Mouse (Mus musculus) stomach, embryonic 15.5 days (tissue): ENCODE results near the gene Ubac2. TPM values are rescaled to one million over a fixed set of nuclear protein-coding genes. Genes with fewer than 3 reads are reported as not detected.
A peak's percentile ranks its signal among the peaks of the same experiment; 100 is the strongest.

Experiments
- ATAC-seq: fragments of 200-750 bp; cut with Nextera tagmentation; 2 replicates; pipeline ENCODE4 v1.8.0; 2017; ENCODE audit warnings: low read depth, moderate number of reproducible peaks, moderate TSS enrichment; ENCODE audit not compliant: insufficient read depth, low FRiP score
- H3K27ac ChIP-seq: fragments of 300-500 bp; sonication (generic); 2 replicates; pipeline ENCODE4 v1.5.1; 2015; ENCODE audit warnings: mild to moderate bottlenecking, inconsistent platforms
- H3K27me3 ChIP-seq: fragments of 300-500 bp; sonication (generic); replicated peaks from 2 replicates; pipeline ENCODE4 v1.6.1; 2015; ENCODE audit warnings: inconsistent platforms
- H3K36me3 ChIP-seq: fragments of 300-500 bp; sonication (generic); 2 replicates; pipeline ENCODE4 v1.6.1; 2015; ENCODE audit warnings: inconsistent platforms
- H3K4me1 ChIP-seq: fragments of 300-500 bp; sonication (generic); 2 replicates; pipeline ENCODE4 v1.6.1; 2015; ENCODE audit warnings: inconsistent platforms
- H3K4me2 ChIP-seq: fragments of 300-500 bp; sonication (generic); 2 replicates; pipeline ENCODE4 v1.6.1; 2015; ENCODE audit warnings: mild to moderate bottlenecking, inconsistent platforms
- H3K4me3 ChIP-seq: fragments of 300-500 bp; sonication (generic); replicated peaks from 2 replicates; pipeline ENCODE4 v1.5.1; 2015; ENCODE audit warnings: inconsistent platforms
- H3K9ac ChIP-seq: fragments of 300-500 bp; sonication (generic); 2 replicates; pipeline ENCODE4 v1.6.1; 2015; ENCODE audit warnings: inconsistent platforms
- H3K9me3 ChIP-seq: fragments of 300-500 bp; sonication (generic); 2 replicates; pipeline ENCODE4 v1.6.1; 2016; ENCODE audit warnings: inconsistent platforms
- WGBS: fragments of 180-500 bp; shearing (Covaris S2); methylation state at CpG from one replicate; pipeline ENCODE4 v1.1.7; 2015; 5-methylcytosine and 5-hydroxymethylcytosine counted together
- polyA plus RNA-seq: library from polyadenylated mRNA; unstranded; fragments of >200 nt; fragmentation: Nextera tagmentation; extraction: Ambion mirVana; gene quantifications from 2 replicates; pipeline ENCODE4 v1.2.1, GENCODE M21; 2015

Ubac2 gene
- polyA plus RNA-seq, 1 experiment from 2014 or later: 61.6 TPM

- WGBS: 86% methylated on average over 3 of the region's 3 CpGs
- no peak for ATAC-seq
- no peaks in the 10 kb centered on the region for H3K4me1 ChIP-seq
- H3K9ac ChIP-seq: no peak overlapping the region
- no peaks in the 10 kb centered on the region for H3K36me3 ChIP-seq
- H3K27ac ChIP-seq: no peak overlapping the region
- no peaks in the 10 kb centered on the region for H3K9me3 ChIP-seq
- no peaks in the 10 kb centered on the region for H3K27me3 ChIP-seq
- no peak overlapping the region for H3K4me2 ChIP-seq
- no peak overlapping the region for H3K4me3 ChIP-seq
These were observed 163.0 kb downstream of the Ubac2 start for GRCm38 (mm10) chr14:122041413-122041825.

GRCm38 (mm10) chr14:122042142-122042694, 163.8 kb downstream of the Ubac2 start:
- Histone ChIP-seq H3K36me3 (no peaks in the 10 kb centered on the region), H3K27ac (no peak overlapping the region), H3K4me2 (no peak overlapping the region), H3K27me3 (no peaks in the 10 kb centered on the region), H3K4me3 (no peak overlapping the region), H3K9me3 (no peaks in the 10 kb centered on the region), H3K4me1 (no peaks in the 10 kb centered on the region), H3K9ac (no peak overlapping the region)
- ATAC-seq: no peak
- 68% methylated on average over 8 of the region's 8 CpGs for WGBS

- ATAC-seq: no peak
- H3K9ac ChIP-seq: no peak overlapping the region
These were observed 169.4 kb downstream of the Ubac2 start for GRCm38 (mm10) chr14:122047784-122048183.

GRCm38 (mm10) chr14:122048816-122049215, 170.4 kb downstream of the Ubac2 start:
- Histone ChIP-seq H3K9ac (no peak overlapping the region), H3K9me3 (no peaks in the 10 kb centered on the region), H3K27me3 (no peaks in the 10 kb centered on the region), H3K4me1 (no peaks in the 10 kb centered on the region), H3K4me2 (no peak overlapping the region), H3K36me3 (no peaks in the 10 kb centered on the region), H3K4me3 (no peak overlapping the region), H3K27ac (no peak overlapping the region)
- no peak for ATAC-seq
- 88% methylated on average over 9 of the region's 9 CpGs for WGBS

More at GRCm38 (mm10) chr14:122047784-122048183, 169.4 kb downstream of the Ubac2 start:
- Histone ChIP-seq H3K4me2 (no peak overlapping the region), H3K9me3 (no peaks in the 10 kb centered on the region), H3K4me1 (no peaks in the 10 kb centered on the region), H3K36me3 (no peaks in the 10 kb centered on the region), H3K4me3 (no peak overlapping the region), H3K27me3 (no peaks in the 10 kb centered on the region), H3K27ac (no peak overlapping the region)
- 80% methylated on average over 8 of the region's 8 CpGs for WGBS

- H3K9me3 ChIP-seq: no peaks in the 10 kb centered on the region
- H3K36me3 ChIP-seq: no peaks in the 10 kb centered on the region
- H3K9ac ChIP-seq: no peak overlapping the region
- H3K4me3 ChIP-seq: no peak overlapping the region
- ATAC-seq: no peak
- no peaks in the 10 kb centered on the region for H3K27me3 ChIP-seq
- no peak overlapping the region for H3K4me2 ChIP-seq
- H3K4me1 ChIP-seq: no peaks in the 10 kb centered on the region
- 77% methylated on average over 9 of the region's 9 CpGs for WGBS
- no peak overlapping the region for H3K27ac ChIP-seq
These were observed 174.6 kb downstream of the Ubac2 start for GRCm38 (mm10) chr14:122052896-122053635.

- Histone ChIP-seq H3K9ac (no peak overlapping the region), H3K4me1 (no peaks in the 10 kb centered on the region; the same call in 1 of the 2 replicates), H3K36me3 (no peaks in the 10 kb centered on the region), H3K4me2 (no peak overlapping the region), H3K9me3 (no peaks in the 10 kb centered on the region), H3K27ac (no peak overlapping the region), H3K4me3 (no peak overlapping the region), H3K27me3 (no peaks in the 10 kb centered on the region)
- ATAC-seq: no peak
- 67% methylated on average over 6 of the region's 6 CpGs for WGBS
These were observed 178.5 kb downstream of the Ubac2 start for GRCm38 (mm10) chr14:122056871-122057270.

GRCm38 (mm10) chr14:122057941-122058346, 179.5 kb downstream of the Ubac2 start:
- Histone ChIP-seq H3K27ac (no peak overlapping the region), H3K36me3 (no peaks in the 10 kb centered on the region), H3K4me1 (no peaks in the 10 kb centered on the region; the same call in 1 of the 2 replicates), H3K27me3 (no peaks in the 10 kb centered on the region), H3K9ac (no peak overlapping the region), H3K4me3 (no peak overlapping the region), H3K4me2 (no peak overlapping the region), H3K9me3 (no peaks in the 10 kb centered on the region)
- 26% methylated on average over 2 of the region's 2 CpGs for WGBS
- ATAC-seq: no peak

GRCm38 (mm10) chr14:122060642-122061041, 182.2 kb downstream of the Ubac2 start:
- Histone ChIP-seq H3K36me3 (no peaks in the 10 kb centered on the region), H3K27ac (no peak overlapping the region), H3K4me1 (no peaks in the 10 kb centered on the region; the same call in 1 of the 2 replicates), H3K4me3 (no peak overlapping the region), H3K4me2 (no peak overlapping the region), H3K27me3 (no peaks in the 10 kb centered on the region), H3K9ac (no peak overlapping the region), H3K9me3 (no peaks in the 10 kb centered on the region)
- 10% methylated on average over 3 of the region's 3 CpGs for WGBS
- ATAC-seq: peak; percentile 50

- no peak overlapping the region for H3K27ac ChIP-seq
- no peaks in the 10 kb centered on the region for H3K27me3 ChIP-seq
- no peak for ATAC-seq
- no peaks in the 10 kb centered on the region for H3K36me3 ChIP-seq
- WGBS: 68% methylated on average over 6 of the region's 6 CpGs
- H3K4me3 ChIP-seq: no peak overlapping the region
- H3K9me3 ChIP-seq: no peaks in the 10 kb centered on the region
- H3K4me1 ChIP-seq: no peaks in the 10 kb centered on the region; the same call in 1 of the 2 replicates
- H3K9ac ChIP-seq: no peak overlapping the region
- H3K4me2 ChIP-seq: no peak overlapping the region
These were observed 183.0 kb downstream of the Ubac2 start for GRCm38 (mm10) chr14:122061376-122061775.

- H3K9ac ChIP-seq: no peak overlapping the region
- H3K27ac ChIP-seq: no peak overlapping the region
- H3K4me2 ChIP-seq: no peak overlapping the region
- 86% methylated on average over 10 of the region's 10 CpGs for WGBS
- no peaks in the 10 kb centered on the region for H3K9me3 ChIP-seq
- no peaks in the 10 kb centered on the region for H3K27me3 ChIP-seq
- H3K4me1 ChIP-seq: no peaks in the 10 kb centered on the region; the same call in 1 of the 2 replicates
- H3K4me3 ChIP-seq: no peak overlapping the region
- ATAC-seq: no peak
- H3K36me3 ChIP-seq: no peaks in the 10 kb centered on the region
These were observed 184.1 kb downstream of the Ubac2 start for GRCm38 (mm10) chr14:122062411-122063090.

GRCm38 (mm10) chr14:122063599-122063998, 185.2 kb downstream of the Ubac2 start:
- H3K36me3 ChIP-seq: no peaks in the 10 kb centered on the region

GRCm38 (mm10) chr14:122064519-122064918, 186.1 kb downstream of the Ubac2 start:
- WGBS: 5% methylated on average over 2 of the region's 2 CpGs

More at GRCm38 (mm10) chr14:122063599-122063998, 185.2 kb downstream of the Ubac2 start:
- Histone ChIP-seq H3K27ac (no peak overlapping the region), H3K9me3 (no peaks in the 10 kb centered on the region), H3K4me2 (no peak overlapping the region), H3K9ac (no peak overlapping the region), H3K4me3 (no peak overlapping the region), H3K27me3 (no peaks in the 10 kb centered on the region), H3K4me1 (no peaks in the 10 kb centered on the region; the same call in 1 of the 2 replicates)
- ATAC-seq: no peak
- WGBS: 66% methylated on average over 5 of the region's 5 CpGs

More at GRCm38 (mm10) chr14:122064519-122064918, 186.1 kb downstream of the Ubac2 start:
- no peak for ATAC-seq
- Histone ChIP-seq H3K9ac (no peak overlapping the region), H3K9me3 (no peaks in the 10 kb centered on the region), H3K4me2 (no peak overlapping the region), H3K36me3 (no peaks in the 10 kb centered on the region), H3K27me3 (no peaks in the 10 kb centered on the region), H3K4me3 (no peak overlapping the region), H3K27ac (no peak overlapping the region), H3K4me1 (no peaks in the 10 kb centered on the region; the same call in 1 of the 2 replicates)
